Mouse (Mus musculus): ENCODE data around the gene Rnf103.

Gene Rnf103

DNA sequence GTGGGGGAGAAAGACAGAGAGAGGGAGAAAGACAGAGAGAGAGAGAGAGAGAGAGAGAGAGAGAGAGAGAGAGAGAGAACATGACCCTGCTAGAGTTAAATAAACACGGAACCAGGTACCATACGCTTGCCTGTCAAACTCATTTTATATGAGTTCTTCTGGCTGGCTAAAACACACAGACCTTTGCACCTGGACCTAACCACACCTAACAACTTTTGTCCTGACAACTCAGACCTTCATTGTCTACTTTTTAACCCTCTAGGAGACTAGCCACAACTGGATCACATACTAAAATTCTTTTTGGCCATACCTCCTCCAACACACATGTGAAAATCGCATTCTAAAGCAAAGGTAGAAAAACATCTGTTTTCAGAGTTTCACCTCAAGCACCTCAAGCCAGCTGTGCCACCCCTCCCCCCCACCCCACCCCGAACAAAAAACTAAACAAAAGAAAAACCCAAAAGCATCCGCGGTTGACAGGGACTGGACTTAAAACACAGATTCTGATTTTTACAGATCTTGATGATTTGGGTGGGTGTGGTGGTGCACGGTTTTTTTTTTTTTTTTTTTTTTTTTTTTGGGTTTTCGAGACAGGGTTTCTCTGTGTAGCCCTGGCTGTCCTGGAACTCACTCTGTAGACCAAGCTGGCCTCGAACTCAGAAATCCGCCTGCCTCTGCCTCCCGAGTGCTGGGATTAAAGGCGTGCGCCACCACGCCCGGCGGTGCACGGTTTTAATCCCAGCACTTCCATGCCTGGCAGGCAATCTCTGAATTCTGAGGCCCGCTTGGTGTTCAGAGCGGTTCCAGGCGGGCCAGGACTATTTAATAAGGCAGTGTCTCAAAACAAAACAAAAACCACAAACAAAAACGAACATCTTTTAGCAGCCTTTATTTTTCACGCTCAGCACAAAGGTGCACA is 679 bp upstream of the Rnf103 start:
- DNase-seq, result no peak

DNA sequence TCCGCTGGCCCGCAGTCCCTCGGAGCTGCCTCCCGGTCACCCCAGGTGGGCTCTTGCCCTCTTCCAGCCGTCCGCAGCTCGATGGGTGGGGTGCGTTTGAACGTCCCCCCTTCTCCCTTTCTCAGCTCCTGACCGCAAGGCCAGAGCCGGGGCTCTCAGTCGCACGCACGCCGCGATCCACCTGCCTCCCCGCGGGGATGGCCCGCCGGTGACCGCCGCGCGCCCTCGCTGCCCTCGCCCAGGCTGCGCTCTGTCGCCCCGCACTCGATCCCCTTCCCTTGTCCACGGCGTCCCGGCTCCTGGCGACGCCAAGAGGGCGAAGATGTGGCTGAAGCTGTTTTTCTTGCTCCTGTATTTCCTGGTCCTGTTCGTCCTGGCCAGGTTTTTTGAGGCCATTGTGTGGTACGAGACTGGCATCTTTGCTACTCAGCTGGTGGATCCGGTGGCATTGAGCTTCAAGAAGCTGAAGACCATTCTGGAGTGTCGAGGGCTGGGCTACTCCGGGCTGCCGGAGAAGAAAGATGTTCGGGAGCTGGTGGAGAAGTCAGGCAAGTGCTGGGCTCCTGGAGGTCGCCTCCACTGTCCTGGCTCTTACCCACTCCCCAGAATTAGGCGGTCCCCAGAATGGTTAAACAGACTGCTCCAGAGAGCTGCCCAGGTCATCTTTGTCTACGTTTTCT is 787 bp downstream of the Rnf103 start:
- DNase-seq, result peak; percentile 55

DNA sequence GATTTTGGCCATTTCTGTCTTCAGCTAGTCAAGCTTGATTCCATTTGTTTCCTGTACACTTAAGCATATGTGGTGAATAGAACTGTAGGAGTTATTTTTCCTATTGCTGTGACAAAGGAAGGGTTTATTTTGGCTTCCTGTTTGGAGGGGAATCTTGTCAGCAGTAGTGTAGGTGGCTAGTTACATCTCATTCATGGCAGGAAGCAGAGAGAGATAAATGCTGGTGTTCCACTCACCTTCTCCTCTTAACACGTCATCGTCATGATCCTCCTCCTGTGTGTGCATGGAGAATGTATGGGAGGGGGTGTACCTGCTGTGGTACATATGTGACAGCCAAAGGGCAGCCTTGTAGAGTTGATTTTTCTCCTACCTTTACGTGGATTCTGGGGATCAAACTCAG is 6.9 kb downstream of the Rnf103 start:
- DNase-seq, result no peak

- DNase-seq, result no peak
Measured at GRCm38 (mm10) chr6:71503001-71503400, 9.3 kb downstream of the Rnf103 start.

GRCm38 (mm10) chr6:71503670-71504069 is 10.0 kb downstream of the Rnf103 start:
- no peak for DNase-seq

- DNase-seq, result no peak
Measured at GRCm38 (mm10) chr6:71504091-71504490, 10.4 kb downstream of the Rnf103 start.

- DNase-seq, result no peak
Measured at GRCm38 (mm10) chr6:71505671-71506070, 12.0 kb downstream of the Rnf103 start.

DNA sequence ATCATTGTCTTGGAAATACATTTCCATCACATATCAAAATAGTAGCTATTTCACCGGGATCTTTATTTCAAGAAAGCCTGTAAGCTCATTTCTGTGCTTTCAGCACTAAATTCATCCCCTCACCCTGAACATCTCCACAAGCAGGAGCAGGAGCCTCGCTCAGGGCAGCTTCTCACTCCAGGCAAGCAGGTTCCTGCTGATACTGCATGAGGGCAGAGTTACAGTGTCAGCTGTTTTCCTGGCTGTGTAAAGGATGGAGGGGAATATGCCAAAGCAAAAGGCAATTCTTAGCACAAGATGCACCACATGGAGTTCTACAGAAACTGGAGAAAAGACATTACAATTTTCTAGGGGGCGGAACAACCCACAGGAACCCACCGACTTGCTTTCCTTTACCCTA is 25.8 kb downstream of the Rnf103 start:
- DNase-seq, result no peak

DNA sequence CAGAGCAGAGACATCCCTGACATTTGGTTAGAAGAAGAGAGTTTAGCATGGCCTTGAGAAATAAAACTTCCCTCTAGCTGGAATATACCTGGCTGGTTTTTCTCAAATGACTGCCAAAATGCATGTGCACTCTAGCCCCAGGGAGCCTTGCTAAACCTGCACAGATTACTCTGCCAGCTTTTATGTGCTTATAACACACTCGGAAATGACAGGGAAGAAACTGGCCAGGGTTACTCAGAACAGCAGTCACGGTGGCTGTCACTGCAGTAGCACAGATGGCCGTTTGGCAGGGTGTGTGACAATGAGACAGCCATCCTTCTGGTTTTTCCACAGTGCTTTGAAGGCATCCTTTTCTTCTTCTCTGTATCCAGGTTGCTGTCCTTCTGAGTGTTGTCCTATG is 31.9 kb downstream of the Rnf103 start:
- no peak for DNase-seq

- DNase-seq, result no peak
Measured at GRCm38 (mm10) chr6:71527056-71527455, 33.4 kb downstream of the Rnf103 start.

- no peak for DNase-seq
Measured at GRCm38 (mm10) chr6:71527826-71528225, 34.1 kb downstream of the Rnf103 start.

GRCm38 (mm10) chr6:71530176-71530575 is 36.5 kb downstream of the Rnf103 start:
- no peak for DNase-seq

DNA sequence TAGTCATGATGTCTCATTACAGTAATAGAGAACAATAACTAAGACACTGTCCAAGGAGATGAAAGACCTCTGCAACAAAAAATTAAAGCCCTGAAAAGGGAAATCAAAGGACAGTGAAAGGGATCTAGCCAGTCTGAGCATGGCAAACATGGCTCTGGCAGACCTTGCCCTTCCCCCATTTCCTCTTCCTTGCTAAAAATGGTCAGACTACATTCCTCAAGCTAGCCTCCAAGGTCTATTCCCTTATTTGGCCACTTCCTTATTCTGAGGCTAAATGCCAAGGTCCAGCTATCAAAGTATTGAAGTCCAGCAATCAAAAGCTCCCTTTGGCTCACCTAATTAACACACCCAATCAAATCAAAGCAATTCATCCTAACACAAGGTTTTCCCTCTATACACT is 43.6 kb downstream of the Rnf103 start:
- no peak for DNase-seq

DNA sequence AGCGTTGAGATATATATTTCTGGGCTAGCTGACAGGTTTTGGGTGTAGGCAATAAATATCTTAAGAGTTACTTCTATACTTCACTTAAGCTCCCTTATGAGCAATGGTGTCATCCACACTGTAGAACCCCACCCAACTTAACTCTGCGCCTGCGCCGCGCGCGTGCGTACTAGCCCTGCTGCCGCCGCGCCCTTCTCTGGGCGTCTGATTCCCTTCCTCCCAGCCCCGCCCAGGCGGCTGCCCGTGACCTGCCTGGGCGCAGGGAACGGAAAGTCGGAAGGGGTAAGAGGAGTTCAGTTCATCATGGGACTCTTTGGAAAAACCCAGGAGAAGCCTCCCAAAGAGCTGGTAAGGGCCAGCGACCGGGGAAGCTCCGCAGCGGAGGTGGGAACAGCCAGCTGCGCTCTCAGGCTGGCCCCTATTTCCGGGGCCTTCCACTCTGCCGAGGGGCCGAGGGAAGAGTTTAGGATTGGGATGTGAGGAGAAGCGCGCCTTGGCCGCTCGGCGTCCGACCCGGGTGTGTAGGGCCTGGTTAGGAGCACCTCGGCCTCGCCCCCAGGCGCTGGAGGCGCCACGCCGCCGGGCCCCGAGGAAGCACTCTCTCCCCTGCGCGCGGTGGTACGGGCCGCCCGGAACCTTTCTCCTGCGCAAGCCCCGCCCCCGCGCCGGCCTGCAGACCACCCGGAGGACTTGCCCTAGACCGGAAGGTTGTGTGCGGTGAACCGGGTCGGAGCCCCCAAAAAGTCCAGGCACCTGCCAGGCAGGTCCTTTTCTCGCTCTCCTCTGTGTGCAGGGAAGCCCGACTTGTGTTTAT is 50.2 kb downstream of the Rnf103 start, which contains the start of gene Chmp3:
TSS of gene Chmp3 (plus strand) at position 112 of the 814 bp plus-strand sequence.
- DNase-seq, result peak; percentile 96

DNA sequence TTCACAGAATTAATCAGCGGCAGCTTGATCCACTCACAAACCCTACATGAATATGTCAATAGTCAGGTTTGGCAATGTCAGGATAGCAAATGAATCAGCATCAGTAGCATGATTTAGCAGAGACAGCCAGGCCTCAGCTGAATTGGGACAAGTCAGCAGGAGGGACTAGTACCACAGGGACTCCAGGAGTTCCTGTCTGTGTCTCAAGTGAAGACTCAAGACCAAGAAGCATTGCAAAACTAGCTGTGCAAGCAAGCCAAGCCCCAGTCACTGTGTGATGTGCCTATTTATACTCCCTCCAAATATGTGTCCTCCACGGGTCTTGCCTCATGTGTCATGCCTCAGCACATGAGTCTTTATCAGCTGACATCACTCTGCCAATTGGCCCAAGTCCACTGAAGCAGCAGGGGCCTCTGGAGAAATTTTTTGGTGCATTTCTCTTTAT is 61.8 kb downstream of the Rnf103 start:
- no peak for DNase-seq

GRCm38 (mm10) chr6:71556826-71557225 is 63.1 kb downstream of the Rnf103 start:
- no peak for DNase-seq

Data from thymus, postnatal 14 days (tissue).